Mouse (Mus musculus): ENCODE results near the gene Gstt2. TPM values are rescaled to one million over a fixed set of nuclear protein-coding genes. Genes with fewer than 3 reads are reported as not detected.
A peak's percentile ranks its signal among the peaks of the same experiment; 100 is the strongest.

Gstt2 gene
- polyA plus RNA-seq (2015; fragmentation: Nextera tagmentation; extraction: Ambion mirVana) = 148 and 175 TPM in 2 replicates

DNA sequence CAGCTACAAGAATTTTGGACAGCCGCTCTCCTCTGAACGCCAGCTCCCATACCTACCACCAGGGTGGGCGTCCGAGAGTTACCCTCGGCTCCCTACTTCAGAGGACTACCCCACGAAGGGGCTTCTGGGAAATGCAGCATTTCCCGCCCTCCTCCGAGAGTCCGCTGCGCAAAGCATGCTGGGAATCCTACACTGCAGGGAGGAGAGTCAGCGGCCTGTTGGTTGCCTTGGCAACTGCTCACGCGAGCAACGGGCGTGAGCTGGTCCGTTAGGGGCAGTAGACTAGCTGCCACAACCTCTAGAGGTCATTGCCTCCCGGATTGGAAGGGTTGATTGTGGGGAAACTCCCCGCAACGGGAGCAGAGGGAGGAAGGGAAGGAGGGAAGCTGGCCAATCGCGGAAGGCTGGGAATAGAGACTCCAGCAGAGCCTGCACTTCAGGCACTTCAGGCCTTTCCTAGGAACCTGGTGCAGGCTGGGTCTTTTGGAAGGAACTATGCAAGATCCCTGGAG lies at the start of gene Gstt2:
Gene Gstt2 (minus strand): TSS at position 177 of the 512 bp plus-strand sequence.
- ATAC-seq = peak; percentile 82
- under 1% methylated on average over 21 of the region's 21 CpGs for WGBS (ENCODE audit: insufficient replicate concordance)

DNA sequence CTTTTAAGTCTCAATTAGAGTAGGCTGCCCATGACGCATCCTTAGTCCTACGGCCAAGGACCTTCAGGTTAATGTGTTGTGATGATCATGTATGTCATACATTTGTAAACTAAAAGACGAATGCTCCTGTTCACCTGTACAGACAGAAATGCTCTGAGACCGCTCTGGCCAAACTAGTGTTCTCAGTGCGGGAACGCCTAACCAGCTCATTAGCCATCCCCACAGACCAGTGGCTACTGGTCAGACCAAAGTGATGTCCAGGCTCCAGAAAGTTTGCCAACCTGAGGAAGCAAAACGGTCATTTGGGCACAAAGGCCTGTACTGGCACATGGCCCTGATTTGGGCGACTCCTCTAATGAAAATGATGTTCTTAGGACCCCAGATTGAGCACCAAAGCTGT lies 47.5 kb upstream of the Gstt2 start:
- DNase-seq (no peak), ATAC-seq (no peak)
- no peaks in the 10 kb centered on the region for H3K9me3 ChIP-seq (ENCODE audit: low read length)
- H3K4me3 ChIP-seq (ENCODE audit: low read depth, low read length) = no peak overlapping the region
- no peak for TF ChIP-seq EP300 (IDR thresholded peaks at IDR 0.05; ENCODE audit: low read depth)
- no peak for TF ChIP-seq CTCF (IDR thresholded peaks at IDR 0.05; ENCODE audit: low read depth)
- H3K27me3 ChIP-seq (ENCODE audit: insufficient read depth, low read length) = peaks cover 4% of the 10 kb centered on the region; the same call in 1 of the 2 replicates
- 85% methylated on average over 8 of the region's 8 CpGs for WGBS (ENCODE audit: insufficient replicate concordance)
- H3K9ac ChIP-seq (replicated peaks) = no peak overlapping the region
- H3K36me3 ChIP-seq (replicated peaks; ENCODE audit: insufficient read depth, low read length) = no peaks in the 10 kb centered on the region
- no peak overlapping the region for H3K4me2 ChIP-seq (ENCODE audit: low read depth, low read length)
- H3K4me1 ChIP-seq (ENCODE audit: insufficient read depth) = 0 out of 2 replicates have a peak, but pooled peaks cover 4% of the 10 kb centered on the region
- no peak overlapping the region for H3K27ac ChIP-seq (ENCODE audit: low read depth)

More for the DNA sequence above, at the start of gene Gstt2:
- no peaks in the 10 kb centered on the region for H3K36me3 ChIP-seq (replicated peaks; ENCODE audit: insufficient read depth, low read length)
- H3K9ac ChIP-seq (replicated peaks) = peak within 1 kb of the TSS; percentile 56
- H3K27ac ChIP-seq (ENCODE audit: low read depth) = peak within 1 kb of the TSS; percentile 95
- peak within 1 kb of the TSS; percentile 62 for H3K4me3 ChIP-seq (ENCODE audit: low read depth, low read length)
- H3K4me1 ChIP-seq (ENCODE audit: insufficient read depth) = peaks cover 56% of the 10 kb centered on the region
- peak within 1 kb of the TSS; percentile 89 for H3K4me2 ChIP-seq (ENCODE audit: low read depth, low read length)
- TF ChIP-seq CTCF (IDR thresholded peaks at IDR 0.05; ENCODE audit: low read depth) = peak; percentile 63
- peak; percentile 61; the same call in 1 of the 2 replicates for TF ChIP-seq EP300 (IDR thresholded peaks at IDR 0.05; ENCODE audit: low read depth)
- no peaks in the 10 kb centered on the region for H3K9me3 ChIP-seq (ENCODE audit: low read length)
- no peaks in the 10 kb centered on the region for H3K27me3 ChIP-seq (ENCODE audit: insufficient read depth, low read length)
- peak; percentile 92 for DNase-seq

DNA sequence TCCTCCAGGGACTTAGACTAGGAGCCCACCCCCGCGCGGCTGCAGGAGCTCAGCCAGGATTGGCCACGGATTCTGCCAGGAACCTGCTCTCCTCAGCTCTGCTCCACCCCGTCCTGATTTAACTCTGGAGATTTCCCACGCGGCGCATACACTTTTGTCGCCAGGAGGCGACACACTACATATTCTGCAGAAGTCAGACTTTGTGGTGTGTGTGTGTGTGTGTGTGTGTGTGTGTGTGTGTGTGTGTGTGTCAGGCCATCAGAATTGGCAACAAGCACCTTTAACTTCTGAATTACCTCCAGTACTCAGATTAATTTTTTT lies 46.0 kb upstream of the Gstt2 start:
- ATAC-seq = peak; percentile 70
- Histone ChIP-seq H3K9me3 (ENCODE audit: low read length) (no peaks in the 10 kb centered on the region), H3K27ac (ENCODE audit: low read depth) (peak overlapping the region; percentile 92), H3K36me3 (replicated peaks; ENCODE audit: insufficient read depth, low read length) (no peaks in the 10 kb centered on the region), H3K27me3 (ENCODE audit: insufficient read depth, low read length) (peaks cover 4% of the 10 kb centered on the region; the same call in 1 of the 2 replicates), H3K4me1 (ENCODE audit: insufficient read depth) (0 out of 2 replicates have a peak, but pooled peaks cover 5% of the 10 kb centered on the region), H3K4me2 (ENCODE audit: low read depth, low read length) (peak overlapping the region; percentile 53), H3K4me3 (ENCODE audit: low read depth, low read length) (peak overlapping the region; percentile 15; the same call in 1 of the 2 replicates), H3K9ac (replicated peaks) (peak overlapping the region; percentile 44)
- TF ChIP-seq CTCF (IDR thresholded peaks at IDR 0.05; ENCODE audit: low read depth) = peak; percentile 84
- no peak for TF ChIP-seq EP300 (IDR thresholded peaks at IDR 0.05; ENCODE audit: low read depth)
- WGBS (ENCODE audit: insufficient replicate concordance) = 2% methylated on average over 10 of the region's 10 CpGs
- peak; percentile 79 for DNase-seq

DNA sequence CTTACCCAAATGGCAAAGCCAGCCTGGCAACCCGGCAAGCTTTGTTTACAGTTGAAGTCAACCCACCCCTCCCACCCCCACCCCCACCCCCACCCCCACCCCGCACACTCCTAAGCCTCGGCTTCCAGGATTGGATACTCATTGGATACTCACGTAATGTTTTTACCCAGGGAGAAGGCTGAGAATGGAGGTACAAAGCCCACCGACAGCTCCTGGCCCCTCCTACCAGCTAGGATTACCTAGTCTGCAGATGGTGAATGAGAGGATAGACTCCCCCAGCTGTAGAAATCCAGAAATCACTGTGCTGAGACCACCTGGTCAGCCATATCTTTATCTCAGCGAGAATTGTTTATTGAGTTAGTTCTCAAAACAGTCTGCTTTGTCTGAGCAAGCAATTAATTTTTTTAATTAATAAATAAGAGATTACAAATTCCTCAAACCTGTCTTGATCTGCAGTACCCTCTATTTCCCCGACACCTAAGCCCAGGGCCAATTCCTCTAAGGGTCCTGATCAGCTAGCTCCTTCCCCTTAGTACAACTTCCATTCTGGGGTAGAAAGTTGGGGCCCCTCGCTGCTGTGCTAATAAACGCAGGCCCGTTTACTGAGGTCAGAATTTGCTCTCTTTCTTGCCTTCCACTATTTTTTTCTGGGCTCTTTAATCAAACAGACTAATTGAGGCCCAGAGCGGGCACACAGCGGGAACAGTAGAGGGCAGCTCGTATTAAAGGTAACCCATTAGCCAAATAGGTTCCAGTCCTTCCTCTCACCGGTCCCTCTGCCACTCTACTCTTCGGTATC lies 45.4 kb upstream of the Gstt2 start:
- no peak for TF ChIP-seq EP300 (IDR thresholded peaks at IDR 0.05; ENCODE audit: low read depth)
- Histone ChIP-seq H3K36me3 (replicated peaks; ENCODE audit: insufficient read depth, low read length) (no peaks in the 10 kb centered on the region), H3K27me3 (ENCODE audit: insufficient read depth, low read length) (peaks cover 4% of the 10 kb centered on the region; the same call in 1 of the 2 replicates), H3K4me2 (ENCODE audit: low read depth, low read length) (peak overlapping the region; percentile 53), H3K9ac (replicated peaks) (peak overlapping the region; percentile 44), H3K27ac (ENCODE audit: low read depth) (peak overlapping the region; percentile 92), H3K9me3 (ENCODE audit: low read length) (no peaks in the 10 kb centered on the region), H3K4me1 (ENCODE audit: insufficient read depth) (0 out of 2 replicates have a peak, but pooled peaks cover 5% of the 10 kb centered on the region), H3K4me3 (ENCODE audit: low read depth, low read length) (peak overlapping the region; percentile 15)
- DNase-seq (no peak), ATAC-seq (peak; percentile 79)
- 18% methylated on average over 15 of the region's 15 CpGs for WGBS (ENCODE audit: insufficient replicate concordance)

- H3K9ac ChIP-seq (replicated peaks) = no peak overlapping the region; the same call in 1 of the 2 replicates
- H3K9me3 ChIP-seq (ENCODE audit: low read length) = no peaks in the 10 kb centered on the region
- 0 out of 2 replicates have a peak, but pooled peaks cover 5% of the 10 kb centered on the region for H3K4me1 ChIP-seq (ENCODE audit: insufficient read depth)
- 31% methylated on average over 20 of the region's 20 CpGs for WGBS (ENCODE audit: insufficient replicate concordance)
- no peak overlapping the region for H3K4me3 ChIP-seq (ENCODE audit: low read depth, low read length)
- no peaks in the 10 kb centered on the region for H3K36me3 ChIP-seq (replicated peaks; ENCODE audit: insufficient read depth, low read length)
- DNase-seq = peak; percentile 67
- TF ChIP-seq CTCF (IDR thresholded peaks at IDR 0.05; ENCODE audit: low read depth) (no peak), EP300 (IDR thresholded peaks at IDR 0.05; ENCODE audit: low read depth) (peak; percentile 47; the same call in 1 of the 2 replicates)
- H3K27me3 ChIP-seq (ENCODE audit: insufficient read depth, low read length) = peaks cover 4% of the 10 kb centered on the region; the same call in 1 of the 2 replicates
- H3K27ac ChIP-seq (ENCODE audit: low read depth) = peak overlapping the region; percentile 92
- peak overlapping the region; percentile 53 for H3K4me2 ChIP-seq (ENCODE audit: low read depth, low read length)
- ATAC-seq = peak; percentile 89
These were observed 44.6 kb upstream of the Gstt2 start for GRCm38 (mm10) chr10:75881578-75882432.

Data from liver, postnatal 0 days (tissue).